Mouse (Mus musculus) myocyte (in vitro differentiated cells): ENCODE measurements around the gene Vps11. TPM values are rescaled to one million over a fixed set of nuclear protein-coding genes. Genes with fewer than 3 reads are reported as not detected.
"Not testable (repeated sequence)": the region's sequence is repeated elsewhere in the genome, so short reads cannot be mapped to it uniquely, and the experiment has no call there.

Experiments used
- H3K27me3 ChIP-seq: one replicate; pipeline ENCODE4 v1.6.1; 2011; ENCODE audit not compliant: control insufficient read depth, insufficient read depth, insufficient read length
- H3K36me3 ChIP-seq: one replicate; pipeline ENCODE4 v1.6.1; 2011; ENCODE audit not compliant: control insufficient read depth, insufficient read depth
- H3K4me2 ChIP-seq: one replicate; pipeline ENCODE4 v1.6.1; 2011; ENCODE audit warnings: low read depth, control low read depth
- H3K4me3 ChIP-seq: one replicate; pipeline ENCODE4 v1.5.1; 2011; ENCODE audit warnings: mild to moderate bottlenecking, control low read depth, moderate library complexity
- H3K79me2 ChIP-seq: one replicate; pipeline ENCODE4 v1.6.1; 2011; ENCODE audit not compliant: control insufficient read depth, insufficient read depth
- H3ac ChIP-seq: one replicate; pipeline ENCODE4 v1.6.1; 2011; ENCODE audit not compliant: control insufficient read depth, insufficient read length
- CEBPB ChIP-seq: IDR thresholded peaks from 2 replicates; pipeline ENCODE4 v1.6.1; 2011; ENCODE audit warnings: mild to moderate bottlenecking, moderate library complexity; ENCODE audit not compliant: poor library complexity, insufficient read depth, severe bottlenecking
- MAX ChIP-seq: IDR thresholded peaks from one replicate; pipeline ENCODE4 v1.6.1; 2011; ENCODE audit warnings: low read depth, mild to moderate bottlenecking, control low read depth
- MYOD1 ChIP-seq, 3 experiments: IDR thresholded peaks; one replicate each; pipeline ENCODE4 v1.6.1; 2011; ENCODE audit warnings: control low read depth in 2 of 3, low read depth in 2 of 3, mild to moderate bottlenecking in 2 of 3, moderate library complexity in 1 of 3; ENCODE audit not compliant: insufficient read length in 2 of 3, control insufficient read depth in 1 of 3
- MYOG ChIP-seq, 3 experiments: IDR thresholded peaks; one replicate each; pipeline ENCODE4 v1.6.1; 2011; ENCODE audit warnings: control low read depth in 2 of 3, low read depth in 2 of 3, mild to moderate bottlenecking in 2 of 3; ENCODE audit not compliant: insufficient read length in 2 of 3, control insufficient read depth in 1 of 3, insufficient read depth in 1 of 3
- POLR2A ChIP-seq: IDR thresholded peaks from one replicate; pipeline ENCODE4 v1.6.1; 2011; ENCODE audit warnings: low read depth, mild to moderate bottlenecking, control low read depth, moderate library complexity; ENCODE audit not compliant: insufficient read length
- POLR2AphosphoS2 ChIP-seq: IDR thresholded peaks from one replicate; pipeline ENCODE4 v1.6.1; 2011; ENCODE audit warnings: low read depth, control low read depth; ENCODE audit not compliant: insufficient read length
- REST ChIP-seq: IDR thresholded peaks from one replicate; pipeline ENCODE4 v1.6.1; 2011; ENCODE audit warnings: mild to moderate bottlenecking, control low read depth, moderate library complexity; ENCODE audit not compliant: insufficient read depth, insufficient read length
- SRF ChIP-seq: IDR thresholded peaks from one replicate; pipeline ENCODE4 v1.6.1; 2011; ENCODE audit warnings: low read depth; ENCODE audit not compliant: control insufficient read depth, insufficient read length
- TCF12 ChIP-seq: IDR thresholded peaks from one replicate; pipeline ENCODE4 v1.6.1; 2011; ENCODE audit warnings: mild to moderate bottlenecking, control low read depth; ENCODE audit not compliant: poor library complexity, insufficient read depth, severe bottlenecking
- TCF3 ChIP-seq: IDR thresholded peaks from one replicate; pipeline ENCODE4 v1.6.1; 2011; ENCODE audit warnings: low read depth, control low read depth; ENCODE audit not compliant: insufficient read length
- USF1 ChIP-seq: IDR thresholded peaks from one replicate; pipeline ENCODE4 v1.6.1; 2011; ENCODE audit warnings: low read depth, mild to moderate bottlenecking, control low read depth, moderate library complexity
- polyA plus RNA-seq: library from polyadenylated mRNA; unstranded; fragments of >200 nt; fragmentation: generic; extraction: Trizol; gene quantifications from one replicate; pipeline ENCODE4 v1.2.1, GENCODE M21; 2012; ENCODE audit warnings: missing spikeins

Gene Vps11
- polyA plus RNA-seq: 26.4 TPM

GRCm38 (mm10) chr9:44361190-44361917 lies at the start of gene Vps11:
Gene Vps11, minus strand, starts transcription at chr9:44361670.
- peak within 1 kb of the TSS; percentile 91 for H3K4me2 ChIP-seq
- H3ac ChIP-seq: peak within 1 kb of the TSS; percentile 24
- peaks cover 7% of the 10 kb centered on the region for H3K36me3 ChIP-seq
- no peaks in the 10 kb centered on the region for H3K27me3 ChIP-seq
- peaks cover 11% of the 10 kb centered on the region for H3K79me2 ChIP-seq
- H3K4me3 ChIP-seq: peak within 1 kb of the TSS; percentile 73
- TF ChIP-seq CEBPB (no peak), REST (no peak), USF1 (peak; percentile 100), MAX (peak; percentile 43), SRF (peak; percentile 22), POLR2A (peak; percentile 75), TCF12 (no peak), POLR2AphosphoS2 (peak; percentile 90), TCF3 (no peak)

GRCm38 (mm10) chr9:44410647-44411336 lies 49.3 kb upstream of the Vps11 start:
- Histone ChIP-seq H3K36me3 (peaks cover 44% of the 10 kb centered on the region), H3K4me3 (no peak overlapping the region), H3K4me2 (no peak overlapping the region), H3K79me2 (peaks cover 37% of the 10 kb centered on the region), H3ac (no peak overlapping the region), H3K27me3 (no peaks in the 10 kb centered on the region)
- TF ChIP-seq POLR2A (no peak), MAX (no peak), POLR2AphosphoS2 (peak; percentile 55)

- not testable (repeated sequence) for H3K27me3 ChIP-seq, H3ac ChIP-seq
- peak overlapping the region; percentile 97 for H3K4me3 ChIP-seq
- peaks cover 48% of the 10 kb centered on the region for H3K79me2 ChIP-seq
- peaks cover 50% of the 10 kb centered on the region for H3K36me3 ChIP-seq
- H3K4me2 ChIP-seq: peak overlapping the region; percentile 93
Observed at GRCm38 (mm10) chr9:44408693-44409092, 47.2 kb upstream of the Vps11 start.

DNA sequence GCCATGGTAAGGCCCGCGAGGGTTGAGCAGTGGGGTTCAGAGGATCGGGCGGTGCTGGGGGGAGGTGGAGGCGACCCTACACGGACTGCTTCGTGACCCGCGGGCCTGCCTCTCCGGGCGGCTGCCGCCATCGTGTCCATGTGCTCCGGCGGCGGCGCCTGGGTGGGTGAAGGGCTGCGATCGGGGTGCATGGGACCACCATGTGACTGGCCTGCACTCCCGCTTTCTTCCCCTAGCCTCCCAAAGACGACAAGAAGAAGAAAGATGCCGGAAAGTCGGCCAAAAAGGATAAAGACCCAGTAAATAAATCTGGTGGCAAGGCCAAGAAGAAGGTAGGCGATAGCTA lies 46.3 kb upstream of the Vps11 start:
- Histone ChIP-seq H3K4me2 (peak overlapping the region; percentile 93), H3K79me2 (peaks cover 48% of the 10 kb centered on the region), H3K27me3 (no peaks in the 10 kb centered on the region), H3K36me3 (peaks cover 50% of the 10 kb centered on the region), H3ac (peak overlapping the region; percentile 54), H3K4me3 (peak overlapping the region; percentile 97)
- TF ChIP-seq POLR2A: peak; percentile 54
- TF ChIP-seq MYOD1 (IDR thresholded peaks at IDR 0.05; ENCODE audit: control insufficient read depth in 1 of 3, insufficient read length in 2 of 3, low read depth in 2 of 3): no peak
- no peak for TF ChIP-seq REST
- TF ChIP-seq TCF12: no peak
- TF ChIP-seq TCF3: no peak
- TF ChIP-seq SRF: no peak
- TF ChIP-seq POLR2AphosphoS2: peak; percentile 52

- Histone ChIP-seq H3K36me3 (peaks cover 47% of the 10 kb centered on the region), H3K4me3 (peak within 1 kb of the TSS; percentile 97), H3K79me2 (peaks cover 48% of the 10 kb centered on the region), H3ac (peak within 1 kb of the TSS; percentile 54), H3K27me3 (no peaks in the 10 kb centered on the region), H3K4me2 (peak within 1 kb of the TSS; percentile 93)
- no peak for TF ChIP-seq MAX
- peak; percentile 54 for TF ChIP-seq POLR2AphosphoS2
- TF ChIP-seq SRF: peak; percentile 11
- TF ChIP-seq POLR2A: peak; percentile 71
- TF ChIP-seq MYOD1 (IDR thresholded peaks at IDR 0.05; ENCODE audit: control insufficient read depth in 1 of 3, insufficient read length in 2 of 3, low read depth in 2 of 3): no peak
- TF ChIP-seq MYOG (IDR thresholded peaks at IDR 0.05; ENCODE audit: control insufficient read depth in 1 of 3, insufficient read depth in 1 of 3, insufficient read length in 2 of 3, low read depth in 2 of 3): no peak
Observed at GRCm38 (mm10) chr9:44406906-44407751, 45.7 kb upstream of the Vps11 start, which contains the start of the genes Rps25 and Trappc4. Gene Rps25, plus strand, starts transcription at chr9:44407139. Gene Trappc4, minus strand, starts transcription at chr9:44407600.
